Mouse (Mus musculus) lung, adult 2 months (tissue): ENCODE measurements around the gene Cyb5d1. TPM values are rescaled to one million over a fixed set of nuclear protein-coding genes. Genes with fewer than 3 reads are reported as not detected.
A peak's percentile ranks its signal among the peaks of the same experiment; 100 is the strongest.

Experiments
- DNase-seq: peaks from one replicate; pipeline ENCODE4 v3.0.0; 2022
- H3K4me1 ChIP-seq: fragments of 200-500 bp; 2 replicates; pipeline ENCODE4 v1.6.1; 2011; ENCODE audit warnings: low read length; ENCODE audit not compliant: control insufficient read depth, insufficient read depth
- H3K4me3 ChIP-seq: fragments of 200-500 bp; replicated peaks from 2 replicates; pipeline ENCODE3; 2011; ENCODE audit warnings: low read depth, mild to moderate bottlenecking, control low read depth, low read length; ENCODE audit errors: extremely low read depth
- CTCF ChIP-seq: fragments of 200-500 bp; IDR thresholded peaks from 2 replicates; pipeline ENCODE4 v1.5.1; 2011; ENCODE audit warnings: mild to moderate bottlenecking, low read length, control low read depth; ENCODE audit not compliant: insufficient read depth
- POLR2A ChIP-seq: fragments of 200-500 bp; IDR thresholded peaks from 2 replicates; pipeline ENCODE4 v1.6.1; 2011; ENCODE audit warnings: low read depth, mild to moderate bottlenecking, control low read depth, low read length, borderline replicate concordance; ENCODE audit errors: extremely low read depth
- WGBS: fragments of 180-500 bp; shearing (Covaris S2); methylation state at CpG from one replicate; pipeline ENCODE4 v1.1.7; 2018; 5-methylcytosine and 5-hydroxymethylcytosine counted together
- polyA plus RNA-seq: library from polyadenylated mRNA; depleted of rRNA; stranded (reverse); fragments of >200 nt; gene quantifications from 2 replicates; pipeline ENCODE4 v1.2.3, GENCODE M21; 2012

Cyb5d1 gene
- polyA plus RNA-seq, 1 experiment, result 24.7 TPM

DNA sequence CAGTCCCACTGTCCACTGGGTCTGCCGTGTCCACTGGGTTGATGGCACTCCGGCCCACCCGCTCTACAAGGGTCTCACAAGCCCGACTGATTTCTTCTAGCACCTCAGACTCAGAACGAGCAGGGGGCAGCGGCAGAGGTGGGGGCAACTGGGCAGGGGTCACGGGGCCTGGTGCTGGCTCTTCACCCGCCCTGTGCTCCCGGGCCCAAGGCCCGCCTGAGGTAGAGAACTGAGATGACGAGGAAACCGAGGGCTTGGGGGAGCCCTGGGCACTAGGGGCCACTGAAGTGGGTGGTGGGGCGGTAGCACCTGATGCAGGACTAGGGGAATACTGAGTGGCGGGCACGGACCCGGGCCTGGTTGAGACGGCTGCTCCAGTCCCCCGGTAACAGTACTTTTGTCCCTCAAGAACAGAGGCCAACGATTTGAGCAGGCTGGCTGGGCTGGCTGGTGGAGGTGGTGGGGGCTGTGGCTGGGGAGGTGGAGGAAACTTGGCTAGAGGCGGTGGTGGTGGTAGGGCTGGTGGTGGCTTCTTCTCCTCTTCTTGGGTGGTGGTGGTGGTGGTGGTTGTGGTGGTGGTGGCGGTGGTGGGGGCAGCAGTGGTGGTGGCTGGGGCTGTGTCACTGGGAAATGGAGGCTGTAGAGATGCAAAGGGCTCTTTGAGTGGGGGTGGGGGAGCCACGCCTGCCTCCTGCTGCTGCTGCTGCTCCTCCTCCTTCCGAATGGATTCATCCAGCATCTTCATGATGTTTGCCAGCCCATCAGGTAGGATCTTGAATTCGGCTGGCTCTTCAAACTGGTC lies 9.4 kb upstream of the Cyb5d1 start:
- no peak for DNase-seq
- Histone ChIP-seq H3K4me3 (no peak overlapping the region), H3K4me1 (peaks cover 9% of the 10 kb centered on the region)
- no peak for TF ChIP-seq POLR2A
- no peak for TF ChIP-seq CTCF
- WGBS, result 86% methylated on average over 23 of the region's 24 CpGs

DNA sequence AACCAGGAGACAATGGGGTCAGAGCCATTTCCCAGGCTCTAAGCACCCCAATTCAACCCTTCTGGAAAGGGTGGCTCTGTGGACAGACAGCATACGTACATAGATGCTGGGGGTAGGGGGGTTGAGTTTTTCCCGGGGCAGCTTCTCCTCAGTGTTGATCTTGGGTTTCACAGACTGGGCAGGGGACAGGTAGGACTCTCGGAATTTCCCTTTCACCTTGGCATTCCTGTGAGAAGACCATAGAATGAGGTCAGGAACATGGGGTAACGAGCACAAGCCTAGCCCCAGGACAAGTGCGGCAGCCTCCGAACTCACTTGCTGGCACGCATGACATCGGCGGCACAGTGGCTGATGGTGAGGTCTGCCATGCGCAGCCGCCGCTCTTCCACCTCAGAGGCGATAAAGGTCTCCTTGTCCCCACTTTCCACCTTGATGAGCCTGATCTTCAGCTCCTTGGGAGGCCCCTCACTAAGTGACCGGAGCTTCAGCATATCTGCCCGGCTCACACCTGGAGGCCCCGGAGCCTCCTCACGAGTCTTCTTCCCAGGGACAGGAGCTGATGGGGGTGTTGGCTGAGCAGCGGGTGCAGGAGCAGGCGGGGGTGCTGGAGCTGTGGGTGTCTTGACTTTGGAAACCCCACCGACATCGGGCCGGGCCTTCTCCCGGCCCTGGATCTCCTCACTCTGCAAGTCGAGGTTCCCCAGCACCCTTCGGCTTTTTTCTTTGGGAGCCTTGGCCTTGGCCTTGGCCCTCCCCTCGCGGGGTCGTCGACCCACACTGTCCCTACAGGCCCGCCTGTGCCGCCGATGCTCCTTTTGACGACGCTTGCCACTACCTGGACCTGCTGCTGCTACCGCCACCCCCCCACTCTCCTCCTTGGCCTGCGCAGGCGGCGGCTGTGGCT lies 8.5 kb upstream of the Cyb5d1 start:
- no peak for DNase-seq
- Histone ChIP-seq H3K4me1 (peaks cover 9% of the 10 kb centered on the region), H3K4me3 (no peak overlapping the region)
- WGBS, result 87% methylated on average over 38 of the region's 38 CpGs
- TF ChIP-seq POLR2A (no peak), CTCF (no peak)

DNA sequence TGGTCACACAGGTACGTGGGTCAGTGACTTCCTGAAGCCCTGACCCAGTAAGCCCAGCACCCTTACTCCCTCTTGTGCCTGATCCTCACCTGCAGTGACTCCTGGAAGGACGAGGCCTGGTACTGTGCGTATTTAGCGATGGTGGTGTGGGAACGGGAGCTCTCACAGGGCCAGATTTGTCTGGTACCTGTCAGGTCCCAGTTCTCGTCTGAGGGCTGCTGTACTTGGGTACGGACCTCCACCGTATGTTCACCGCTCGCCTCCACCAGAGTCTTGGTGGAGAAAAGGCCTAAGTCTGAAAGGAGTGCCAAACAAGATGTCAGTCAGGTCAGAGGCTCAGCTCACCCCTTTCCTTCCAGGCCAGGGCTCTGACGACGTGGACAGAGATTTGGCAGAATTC lies 6.6 kb upstream of the Cyb5d1 start:
- Histone ChIP-seq H3K4me1 (peaks cover 3% of the 10 kb centered on the region), H3K4me3 (no peak overlapping the region)
- WGBS, result 84% methylated on average over 12 of the region's 12 CpGs
- TF ChIP-seq POLR2A (no peak), CTCF (no peak)
- no peak for DNase-seq

DNA sequence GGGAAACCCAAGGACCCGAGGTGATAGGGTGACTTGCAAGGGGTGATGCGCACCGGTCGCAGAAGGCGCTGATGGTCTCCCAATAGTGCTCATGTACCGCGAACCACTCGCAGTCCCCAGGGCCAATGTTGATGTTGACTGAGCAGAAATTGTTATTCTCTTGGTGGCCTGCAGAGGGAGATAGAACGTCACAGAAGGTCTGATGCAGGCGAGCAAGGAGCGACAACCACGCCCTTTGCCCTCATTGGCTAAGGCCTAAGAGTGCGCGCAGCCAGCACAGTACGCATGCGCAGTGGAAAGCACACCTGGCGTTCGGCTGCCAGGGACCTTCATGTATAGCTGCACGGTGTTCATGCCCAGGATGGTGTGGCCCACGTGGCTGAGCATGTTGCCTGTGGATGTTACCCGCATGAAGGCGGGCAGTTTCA lies 5.8 kb upstream of the Cyb5d1 start:
- TF ChIP-seq POLR2A (peak; percentile 54; the same call in 1 of the 2 replicates), CTCF (peak; percentile 91)
- peak; percentile 82 for DNase-seq
- Histone ChIP-seq H3K4me1 (peaks cover 3% of the 10 kb centered on the region), H3K4me3 (no peak overlapping the region)
- 15% methylated on average over 22 of the region's 22 CpGs for WGBS

DNA sequence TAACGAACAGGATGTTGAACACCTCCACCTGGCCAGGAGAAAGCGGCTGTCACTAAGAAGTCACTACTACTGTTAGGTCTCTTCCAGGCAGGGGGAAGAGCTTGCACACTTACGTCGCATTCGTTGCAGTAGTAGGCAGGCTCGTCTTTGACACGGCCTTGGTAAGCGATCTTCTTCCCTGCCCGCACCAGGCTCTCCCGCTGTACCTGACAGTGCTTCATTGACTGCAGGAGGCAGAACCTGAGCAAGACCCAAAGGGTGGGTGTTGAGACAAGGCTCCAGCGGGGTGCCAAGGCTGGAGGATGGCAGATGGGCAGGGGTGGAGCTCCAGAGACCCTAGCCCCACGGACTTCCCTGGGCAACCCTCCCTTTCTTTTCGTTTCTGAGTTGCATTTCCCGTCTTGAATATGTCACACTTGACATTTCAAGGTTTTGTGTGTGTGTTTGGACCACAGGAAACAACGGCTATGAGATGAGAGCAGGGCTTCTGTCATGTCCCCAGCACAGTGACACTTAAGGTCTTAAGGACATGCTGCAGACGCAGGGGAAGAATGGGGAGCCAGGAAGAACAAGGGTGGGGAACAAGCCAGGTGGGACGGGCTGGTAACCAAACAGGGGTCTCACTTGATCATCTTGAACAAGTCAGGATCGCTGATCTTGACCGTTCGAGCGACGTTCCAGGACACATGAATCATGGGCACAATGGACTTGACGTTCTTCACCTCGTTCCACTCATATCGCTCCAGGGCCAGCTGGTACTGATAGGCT lies 4.8 kb upstream of the Cyb5d1 start:
- peak; percentile 5 for DNase-seq
- TF ChIP-seq POLR2A (no peak), CTCF (no peak)
- peaks cover 3% of the 10 kb centered on the region for H3K4me1 ChIP-seq
- H3K4me3 ChIP-seq, result no peak overlapping the region
- WGBS, result 84% methylated on average over 25 of the region's 25 CpGs

DNA sequence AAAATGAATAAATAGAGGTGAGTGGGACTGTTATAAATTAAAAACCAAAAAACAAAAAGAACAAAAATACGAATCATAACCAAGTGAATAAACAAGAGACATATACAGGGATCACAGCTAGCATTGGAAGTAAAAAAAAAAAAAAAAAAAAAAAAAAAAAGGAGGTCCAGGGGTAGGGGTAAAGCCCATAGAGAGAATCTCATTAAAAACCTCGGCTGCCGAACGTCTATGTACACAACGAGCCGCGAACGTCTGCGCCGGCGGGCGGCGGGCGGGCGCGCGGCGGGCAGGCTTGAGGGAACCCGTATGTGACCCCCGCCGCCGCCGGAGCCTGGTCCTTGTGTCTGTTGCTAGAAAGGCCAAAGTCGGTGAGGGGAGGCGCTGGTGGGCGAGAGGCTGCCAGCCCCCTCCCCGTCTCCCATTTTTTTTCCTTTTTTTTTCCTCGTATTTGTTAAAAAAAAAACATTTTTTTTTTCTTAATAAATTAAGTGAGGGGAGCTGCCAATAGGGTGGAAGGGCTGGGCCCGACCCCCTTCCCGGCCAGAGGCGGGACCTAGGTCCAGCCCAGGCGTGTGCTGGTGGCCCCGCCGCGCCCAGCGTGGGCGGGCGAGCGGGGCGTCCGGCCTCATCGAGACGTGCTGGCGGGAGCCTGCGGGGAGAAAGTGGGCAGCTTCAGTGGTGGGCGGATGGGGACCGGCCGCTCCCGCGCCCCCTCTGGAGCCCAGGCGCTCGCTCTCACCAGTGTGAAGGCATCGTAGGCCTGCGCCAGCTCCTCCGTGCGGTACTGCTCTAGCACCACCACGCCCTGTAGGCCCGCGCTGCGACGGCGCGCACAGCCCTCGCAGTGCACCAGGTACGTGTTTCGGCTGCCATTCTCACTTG lies 4.0 kb upstream of the Cyb5d1 start:
- Histone ChIP-seq H3K4me3 (no peak overlapping the region), H3K4me1 (peaks cover 4% of the 10 kb centered on the region)
- DNase-seq, result no peak
- no peak for TF ChIP-seq CTCF
- TF ChIP-seq POLR2A, result no peak
- 65% methylated on average over 66 of the region's 66 CpGs for WGBS

DNA sequence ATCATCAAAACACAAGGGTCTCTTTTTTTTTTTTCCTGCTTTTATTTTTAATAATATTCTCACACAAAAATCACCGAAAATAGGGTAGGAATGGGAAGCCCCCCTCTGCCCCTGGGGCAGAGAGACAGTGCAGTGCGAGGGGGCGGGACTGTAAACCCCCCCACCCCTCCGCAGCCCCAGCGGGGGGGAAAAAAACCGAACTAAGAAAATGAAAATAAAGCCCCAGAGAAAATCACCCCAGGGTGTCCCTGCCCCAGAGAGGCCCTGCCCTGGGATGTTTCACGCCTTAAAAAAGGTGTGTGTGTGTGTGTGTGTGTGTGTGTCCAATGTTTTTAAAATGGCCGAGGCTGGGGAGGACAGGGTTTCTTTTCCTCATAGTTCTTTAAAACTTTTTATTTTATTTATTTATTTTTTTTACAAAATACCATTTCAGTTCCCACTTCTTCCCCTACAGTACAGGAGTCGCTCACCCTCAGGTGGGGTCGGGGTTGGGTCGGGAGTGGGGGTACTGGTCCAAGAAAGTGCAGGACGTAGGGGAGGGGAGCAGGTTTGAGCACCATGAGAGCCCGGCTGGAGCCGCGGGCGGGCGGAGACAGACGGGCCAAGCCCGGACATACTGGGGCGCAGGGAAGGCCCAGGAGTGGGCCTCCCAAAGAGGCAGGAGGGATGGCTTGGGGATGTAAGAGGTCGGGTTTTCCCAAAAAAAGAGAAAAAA lies 3.2 kb upstream of the Cyb5d1 start:
- WGBS, result 51% methylated on average over 21 of the region's 21 CpGs
- peaks cover 6% of the 10 kb centered on the region for H3K4me1 ChIP-seq
- no peak overlapping the region for H3K4me3 ChIP-seq
- TF ChIP-seq POLR2A (no peak), CTCF (no peak)
- no peak for DNase-seq

DNA sequence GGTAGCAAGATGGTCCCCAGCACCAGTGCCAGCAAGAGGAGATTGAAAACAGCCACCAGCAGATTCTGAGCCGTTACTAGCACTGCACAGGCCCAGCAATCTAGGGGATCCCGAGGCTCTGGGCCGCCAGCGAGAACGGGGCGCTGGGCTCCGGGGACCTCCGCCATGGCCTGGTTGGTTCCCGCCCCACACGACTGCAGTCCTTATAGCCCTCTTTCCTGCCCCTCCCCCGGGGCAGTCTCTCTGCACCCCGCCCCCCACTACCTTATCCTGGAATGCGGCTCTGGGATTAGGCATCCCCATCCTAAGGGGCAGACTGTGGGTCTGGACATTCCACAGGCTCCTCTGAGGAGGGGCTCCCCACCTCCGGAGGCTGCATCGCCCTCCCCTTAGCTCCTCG lies 2.6 kb upstream of the Cyb5d1 start, which contains the start of gene Tmem88:
Gene Tmem88, minus strand, starts transcription at position 176 of the 400 bp plus-strand sequence.
- WGBS, result 27% methylated on average over 16 of the region's 16 CpGs
- TF ChIP-seq CTCF (no peak), POLR2A (peak; percentile 68; the same call in 1 of the 2 replicates)
- DNase-seq, result peak; percentile 38
- Histone ChIP-seq H3K4me3 (peak within 1 kb of the TSS; percentile 57), H3K4me1 (peaks cover 6% of the 10 kb centered on the region)
